Mouse (Mus musculus): ENCODE measurements around the gene Dnajc3. TPM values are rescaled to one million over a fixed set of nuclear protein-coding genes. Genes with fewer than 3 reads are reported as not detected.

Dnajc3 gene
- total RNA-seq, 2 experiments from 2014 or later, result 25.3 to 26.2 TPM

GRCm38 (mm10) chr14:119008031-119008590, 70.3 kb downstream of the Dnajc3 start:
- intact Hi-C loops (cut with DNase I), result no loop called here
- DNase-seq (ENCODE audit: extremely low spot score in 1 of 2, low spot score in 2 of 2), result no peak

- intact Hi-C loops (cut with DNase I), result no loop called here
- DNase-seq (ENCODE audit: extremely low spot score in 1 of 2, low spot score in 2 of 2), result no peak
Measured at GRCm38 (mm10) chr14:119009531-119009930, 71.8 kb downstream of the Dnajc3 start.

GRCm38 (mm10) chr14:119012607-119013431, 75.0 kb downstream of the Dnajc3 start:
- intact Hi-C loops (cut with DNase I), result no loop called here
- DNase-seq (ENCODE audit: extremely low spot score in 1 of 2, low spot score in 2 of 2), result peak; percentile 59 to 76

- DNase-seq (ENCODE audit: extremely low spot score in 1 of 2, low spot score in 2 of 2), result no peak
- intact Hi-C loops (cut with DNase I), result no loop called here
Measured at GRCm38 (mm10) chr14:119013549-119013948, 75.8 kb downstream of the Dnajc3 start.

- intact Hi-C loops (cut with DNase I), result no loop called here
- peak in 1 of 2 experiments; percentile 35 for DNase-seq (ENCODE audit: extremely low spot score in 1 of 2, low spot score in 2 of 2)
Measured at GRCm38 (mm10) chr14:119025889-119026288, 88.1 kb downstream of the Dnajc3 start.

- peak in 1 of 2 experiments; percentile 53 for DNase-seq (ENCODE audit: extremely low spot score in 1 of 2, low spot score in 2 of 2)
- intact Hi-C loops (cut with DNase I), result no loop called here
Measured at GRCm38 (mm10) chr14:119027130-119027529, 89.4 kb downstream of the Dnajc3 start.

GRCm38 (mm10) chr14:119027675-119028253, 90.0 kb downstream of the Dnajc3 start:
- intact Hi-C loops (cut with DNase I), result no loop called here
- DNase-seq (ENCODE audit: extremely low spot score in 1 of 2, low spot score in 2 of 2), result no peak

Other genes starting within 250 kb of the Dnajc3 start
- 1 to 10 TPM; 4.8 to 6.4 TPM for gene Abcc4, start 231.8 kb upstream of the Dnajc3 start, total RNA-seq (2021)
- 10 to 100 TPM; 16.1 to 18.4 TPM for gene Cldn10, start 150.1 kb upstream of the Dnajc3 start, total RNA-seq (2021)
- gene Dzip1, start 12.5 kb upstream of the Dnajc3 start, total RNA-seq (2021), result 100 to 1,000 TPM; 137 to 145 TPM
- gene Uggt2, start 161.5 kb downstream of the Dnajc3 start, total RNA-seq (2021), result 10 to 100 TPM; 30.7 to 42.1 TPM
- gene Hs6st3, start 200.4 kb downstream of the Dnajc3 start, total RNA-seq (2021), result 10 to 100 TPM; 91.9 to 95.5 TPM

Data from left cerebral cortex, postnatal 10 days (tissue).